16 mouse cellular contexts compared by ENCODE assay signal in the genomic region with DNA sequence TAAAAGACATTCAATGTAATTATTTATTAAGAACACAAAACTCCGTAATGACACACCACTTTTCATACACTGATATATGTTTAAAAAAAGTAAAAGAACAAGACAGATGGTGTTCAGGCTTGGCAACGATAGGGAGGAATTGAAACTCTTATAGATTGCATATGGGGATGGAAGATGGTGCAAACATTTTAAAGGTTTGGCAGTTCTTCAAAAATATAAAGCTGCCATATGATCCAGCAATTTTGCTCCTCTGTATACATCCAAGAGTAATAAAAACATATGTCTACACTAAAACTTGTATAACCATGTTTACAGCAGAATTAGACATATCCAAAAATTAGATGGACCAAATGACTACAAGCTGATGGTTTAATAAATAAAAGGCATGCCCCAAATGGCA.
"Had no signal": no experiment of that assay in that cellular context is flagged by ENCODE, and none has a peak within 500 bp of the region (broad histone marks: within the 10 kb centered on the region; RNA-seq: fewer than 3 reads in every experiment).

No protein-coding gene starts in this region.

- H3K4me3 ChIP-seq: layer of hippocampus, adult 2 months; left cerebral cortex, adult 2 months; limb, embryonic 12.5 days; liver, embryonic 15.5 days; midbrain, embryonic 13.5 days; myocyte; neural tube, embryonic 15.5 days had no signal

- DNase-seq: kidney, postnatal 10 days; kidney, postnatal 4 days; lung, adult 2 months; lung, postnatal 36 days; spleen, adult 18-20 months; thymus, adult 2 months; thymus, postnatal 25 days had no signal

- ATAC-seq: lung, postnatal 0 days; midbrain, embryonic 13.5 days had no signal

- H3K27ac ChIP-seq: layer of hippocampus, adult 2 months; left cerebral cortex, adult 2 months; limb, embryonic 12.5 days; liver, embryonic 15.5 days; midbrain, embryonic 13.5 days; neural tube, embryonic 15.5 days had no signal

- H3K9ac ChIP-seq: limb, embryonic 12.5 days; liver, embryonic 15.5 days; midbrain, embryonic 13.5 days; neural tube, embryonic 15.5 days had no signal

- H3K4me1 ChIP-seq: limb, embryonic 12.5 days; liver, embryonic 15.5 days; midbrain, embryonic 13.5 days; neural tube, embryonic 15.5 days had no signal

- H3K36me3 ChIP-seq: limb, embryonic 12.5 days; liver, embryonic 15.5 days; midbrain, embryonic 13.5 days; neural tube, embryonic 15.5 days had no signal

- H3K9me3 ChIP-seq: limb, embryonic 12.5 days; liver, embryonic 15.5 days; midbrain, embryonic 13.5 days; neural tube, embryonic 15.5 days had no signal

- H3K4me2 ChIP-seq: limb, embryonic 12.5 days; liver, embryonic 11.5 days; liver, embryonic 15.5 days; midbrain, embryonic 13.5 days; neural tube, embryonic 15.5 days had no signal

- H3K27me3 ChIP-seq: limb, embryonic 12.5 days; liver, embryonic 15.5 days; midbrain, embryonic 13.5 days; neural tube, embryonic 15.5 days had no signal
